Mouse (Mus musculus) small intestine, adult 2 months (tissue): ENCODE measurements around the gene Kcnt2.

Experiments used
- CTCF ChIP-seq: fragments of 200-500 bp; IDR thresholded peaks from 2 replicates; pipeline ENCODE4 v1.5.1; 2012; ENCODE audit warnings: low read depth, mild to moderate bottlenecking, control low read depth, inconsistent platforms, low read length, moderate library complexity, mixed read lengths; ENCODE audit not compliant: insufficient replicate concordance, insufficient read length; ENCODE audit errors: extremely low read depth
- POLR2A ChIP-seq: fragments of 200-500 bp; IDR thresholded peaks from 2 replicates; pipeline ENCODE4 v1.6.1; 2012; ENCODE audit warnings: low read depth, mild to moderate bottlenecking, control low read depth, inconsistent platforms, low read length, moderate library complexity

DNA sequence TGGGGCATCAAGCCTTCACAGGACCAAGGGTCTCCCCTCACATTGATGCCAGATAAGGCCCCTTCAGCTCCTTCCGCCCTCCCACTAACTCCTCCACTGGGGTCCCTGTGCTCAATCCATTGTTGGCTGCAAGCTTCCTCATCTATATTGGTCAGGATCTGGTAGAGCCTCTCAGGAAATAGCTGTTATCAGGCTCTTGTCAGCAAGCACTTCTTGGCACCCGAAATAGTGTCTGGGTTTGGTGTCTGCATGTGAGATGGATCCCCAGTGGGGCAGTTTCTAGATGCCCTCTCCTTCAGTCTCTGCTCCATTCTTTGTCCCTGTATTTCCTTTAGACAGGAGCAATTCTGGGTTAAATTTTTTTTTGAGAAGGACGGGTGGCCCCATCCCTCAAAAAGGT lies 79.1 kb downstream of the Kcnt2 start:
- TF ChIP-seq POLR2A (no peak), CTCF (no peak)
